8 mouse cellular contexts compared by ENCODE assay signal in genomic region chr3:96197129-96197749, GRCm38 (mm10). TPM values are rescaled to one million over a fixed set of nuclear protein-coding genes. Genes with fewer than 3 reads are reported as not detected.
DNase-seq lines count a peak whose midpoint lies in the region; ATAC-seq and TF ChIP-seq lines count a peak whose summit lies in the region.

No protein-coding gene starts in this region.

- H3K27me3 ChIP-seq in forebrain, embryonic 14.5 days (replicated peaks; ENCODE audit: control insufficient read depth, insufficient read depth, low read length) = no peaks in the 10 kb centered on the region
- H3K27me3 ChIP-seq in liver, postnatal 0 days (ENCODE audit: insufficient read depth, low read length) = no peaks in the 10 kb centered on the region
- H3K27me3 ChIP-seq in neural tube, embryonic 13.5 days = no peaks in the 10 kb centered on the region

- H3K36me3 ChIP-seq in ES-E14 (ENCODE audit: control insufficient read depth, insufficient read depth, low read length, poor library complexity, severe bottlenecking) = no peaks in the 10 kb centered on the region
- peaks cover 14% of the 10 kb centered on the region for H3K36me3 ChIP-seq in forebrain, embryonic 14.5 days (ENCODE audit: control insufficient read depth, insufficient read depth, low read length)
- H3K36me3 ChIP-seq in liver, postnatal 0 days (replicated peaks; ENCODE audit: insufficient read depth, low read length) = no peaks in the 10 kb centered on the region
- H3K36me3 ChIP-seq in neural tube, embryonic 13.5 days = peaks cover 31% of the 10 kb centered on the region

- WGBS in forebrain, embryonic 14.5 days = under 1% methylated on average over 50 of the region's 50 CpGs
- WGBS in liver, postnatal 0 days (ENCODE audit: insufficient replicate concordance) = under 1% methylated on average over 50 of the region's 50 CpGs
- WGBS in neural tube, embryonic 13.5 days = under 1% methylated on average over 50 of the region's 50 CpGs

- in situ Hi-C loops in ES-E14 (cut with MboI; ENCODE audit: low sequenced_read_pairs in 2 of 2, unreplicated experiment in 2 of 2) = no loop called here

- H3K9ac ChIP-seq in ES-E14 (ENCODE audit: insufficient read depth, low read depth, low read length, poor library complexity, severe bottlenecking) = peak overlapping the region; percentile 93
- H3K9ac ChIP-seq in forebrain, embryonic 14.5 days (ENCODE audit: low read length) = peak overlapping the region; percentile 91
- H3K9ac ChIP-seq in liver, postnatal 0 days (replicated peaks) = peak overlapping the region; percentile 61
- peak overlapping the region; percentile 87 for H3K9ac ChIP-seq in neural tube, embryonic 13.5 days

- peak overlapping the region; percentile 75 to 85 for H3K4me3 ChIP-seq in ES-E14 (ENCODE audit: insufficient read depth in 1 of 2, low read depth in 1 of 2, low read length in 2 of 2, poor library complexity in 1 of 2, severe bottlenecking in 1 of 2)
- H3K4me3 ChIP-seq in forebrain, embryonic 14.5 days (ENCODE audit: low read depth, low read length) = peak overlapping the region; percentile 71
- H3K4me3 ChIP-seq in liver, postnatal 0 days (ENCODE audit: low read depth, low read length) = peak overlapping the region; percentile 55
- peak overlapping the region; percentile 72 for H3K4me3 ChIP-seq in neural tube, embryonic 13.5 days

- H3K9me3 ChIP-seq in ES-E14 (ENCODE audit: control insufficient read depth, insufficient read depth, low read depth, low read length) = no peaks in the 10 kb centered on the region
- H3K9me3 ChIP-seq in forebrain, embryonic 14.5 days (replicated peaks; ENCODE audit: control insufficient read depth, low read length) = no peaks in the 10 kb centered on the region
- no peaks in the 10 kb centered on the region; the same call in 1 of the 2 replicates for H3K9me3 ChIP-seq in liver, postnatal 0 days (ENCODE audit: low read length)
- H3K9me3 ChIP-seq in neural tube, embryonic 13.5 days = no peaks in the 10 kb centered on the region

- peaks cover 0 to 4% of the 10 kb centered on the region in 2 experiments; a peak in 1 of 4 replicates for H3K4me1 ChIP-seq in ES-E14 (ENCODE audit: control insufficient read depth in 2 of 2, insufficient read depth in 2 of 2, low read length in 2 of 2, poor library complexity in 1 of 2)
- peaks cover 7% of the 10 kb centered on the region; the same call in 1 of the 2 replicates for H3K4me1 ChIP-seq in forebrain, embryonic 14.5 days (ENCODE audit: control insufficient read depth, insufficient read depth, low read length)
- H3K4me1 ChIP-seq in liver, postnatal 0 days (ENCODE audit: insufficient read depth) = peaks cover 15% of the 10 kb centered on the region
- H3K4me1 ChIP-seq in neural tube, embryonic 13.5 days (replicated peaks) = peaks cover 18% of the 10 kb centered on the region

- peak overlapping the region; percentile 70 for H3K27ac ChIP-seq in ES-E14 (ENCODE audit: insufficient read depth, low read depth, low read length, poor library complexity, severe bottlenecking)
- H3K27ac ChIP-seq in forebrain, embryonic 14.5 days (ENCODE audit: low read depth, low read length) = peak overlapping the region; percentile 97
- peak overlapping the region; percentile 88 for H3K27ac ChIP-seq in liver, postnatal 0 days (ENCODE audit: low read depth)
- peak overlapping the region; percentile 98 for H3K27ac ChIP-seq in neural tube, embryonic 13.5 days (replicated peaks)

- TF ChIP-seq CTCF in liver, postnatal 0 days (IDR thresholded peaks at IDR 0.05; ENCODE audit: low read depth) = peak; percentile 22; the same call in 1 of the 2 replicates

- H3K4me2 ChIP-seq in forebrain, embryonic 14.5 days (ENCODE audit: low read length) = peak overlapping the region; percentile 98
- peak overlapping the region; percentile 85 for H3K4me2 ChIP-seq in liver, postnatal 0 days (ENCODE audit: low read depth, low read length)
- H3K4me2 ChIP-seq in neural tube, embryonic 13.5 days = peak overlapping the region; percentile 82

- TF ChIP-seq EP300 in liver, postnatal 0 days (IDR thresholded peaks at IDR 0.05; ENCODE audit: low read depth) = peak; percentile 49; the same call in 1 of the 2 replicates

- ATAC-seq in forebrain, embryonic 14.5 days = peak; percentile 97
- peak; percentile 89 for ATAC-seq in liver, postnatal 0 days
- peak; percentile 96 for ATAC-seq in neural tube, embryonic 13.5 days (ENCODE audit: low read depth)

- intact Hi-C loops in heart, postnatal 25 days (cut with DNase I) = no loop called here

- DNase-seq in ES-E14 (ENCODE audit: low read depth, low spot score) = peak; percentile 72
- peak; percentile 91 for DNase-seq in cerebellum, adult 11-12 months
- DNase-seq in forebrain, embryonic 14.5 days (ENCODE audit: low spot score) = peak; percentile 97
- DNase-seq in heart, postnatal 25 days (ENCODE audit: low spot score) = peak; percentile 81
- DNase-seq in layer of hippocampus, adult 11-12 months (ENCODE audit: low spot score) = peak; percentile 92
- DNase-seq in liver, postnatal 0 days = peak; percentile 87
- peak; percentile 85 for DNase-seq in testis, postnatal 10 days (ENCODE audit: low spot score)

TF ChIP-seq in ES-E14, 5 proteins besides CTCF, POLR2A, EP300 and RAD21:
- TF ChIP-seq MAFK (IDR thresholded peaks at IDR 0.05; ENCODE audit: insufficient read depth, low read depth, low read length) (peak; percentile 62; the same call in 1 of the 2 replicates), ZC3H11A (IDR thresholded peaks at IDR 0.05; ENCODE audit: borderline replicate concordance, low read depth, low read length) (no peak), CHD2 (IDR thresholded peaks at IDR 0.05; ENCODE audit: low read depth, low read length) (peak; percentile 92), HCFC1 (IDR thresholded peaks at IDR 0.05; ENCODE audit: borderline replicate concordance, insufficient read depth, low read length) (peak; percentile 91), ZNF384 (IDR thresholded peaks at IDR 0.05; ENCODE audit: low read depth, low read length) (no peak)
TF ChIP-seq in ES-E14: peak in this region for 3.

RNA-seq across cellular contexts. Expression of gene Sv2a, which starts 16.3 kb away (rescaled TPM):
- total RNA-seq in ES-E14 (2012; rRNA removed) = 7.2 and 8.2 TPM in 2 replicates
- 44.4 and 56.2 TPM in 2 replicates for polyA plus RNA-seq in forebrain, embryonic 14.5 days (2014; fragmentation: Nextera tagmentation; extraction: Ambion mirVana)
- total RNA-seq in heart, postnatal 25 days (2021) = 1 to 10 TPM; 5.0 to 6.5 TPM
- 0.08 and 0.09 TPM in 2 replicates for polyA plus RNA-seq in liver, postnatal 0 days (2015; fragmentation: Nextera tagmentation; extraction: Ambion mirVana)
- polyA plus RNA-seq in neural tube, embryonic 13.5 days (2015; fragmentation: Nextera tagmentation; extraction: Ambion mirVana) = 72.2 and 78.5 TPM in 2 replicates

RNA-seq across cellular contexts. Expression of gene Bola1, which starts 22.3 kb away (rescaled TPM):
- total RNA-seq in ES-E14 (2012; rRNA removed) = 70.8 and 76.4 TPM in 2 replicates
- 80.7 and 96.3 TPM in 2 replicates for polyA plus RNA-seq in forebrain, embryonic 14.5 days (2014; fragmentation: Nextera tagmentation; extraction: Ambion mirVana)
- 10 to 100 TPM; 19.3 to 22.2 TPM for total RNA-seq in heart, postnatal 25 days (2021)
- 49.2 and 49.3 TPM in 2 replicates for polyA plus RNA-seq in liver, postnatal 0 days (2015; fragmentation: Nextera tagmentation; extraction: Ambion mirVana)
- polyA plus RNA-seq in neural tube, embryonic 13.5 days (2015; fragmentation: Nextera tagmentation; extraction: Ambion mirVana) = 54.1 and 63.0 TPM in 2 replicates

RNA-seq across cellular contexts. Expression of gene Hist2h2ab, which starts 22.4 kb away (rescaled TPM):
- total RNA-seq in ES-E14 (2012; rRNA removed) = 54.2 and 70.0 TPM in 2 replicates
- 1.7 TPM in 1 of 2 replicates, not detected in the other for polyA plus RNA-seq in forebrain, embryonic 14.5 days (2014; fragmentation: Nextera tagmentation; extraction: Ambion mirVana)
- 1 to 10 TPM; 3.0 to 3.4 TPM for total RNA-seq in heart, postnatal 25 days (2021)
- polyA plus RNA-seq in liver, postnatal 0 days (2015; fragmentation: Nextera tagmentation; extraction: Ambion mirVana) = 0.46 TPM in 1 of 2 replicates, not detected in the other
- 0.52 TPM in 1 of 2 replicates, not detected in the other for polyA plus RNA-seq in neural tube, embryonic 13.5 days (2015; fragmentation: Nextera tagmentation; extraction: Ambion mirVana)

RNA-seq across cellular contexts. Expression of gene Hist2h2ac, which starts 23.4 kb away (rescaled TPM):
- 684 and 687 TPM in 2 replicates for total RNA-seq in ES-E14 (2012; rRNA removed)
- polyA plus RNA-seq in forebrain, embryonic 14.5 days (2014; fragmentation: Nextera tagmentation; extraction: Ambion mirVana) = 3.4 and 7.5 TPM in 2 replicates
- 10 to 100 TPM; 30.5 to 34.4 TPM for total RNA-seq in heart, postnatal 25 days (2021)
- polyA plus RNA-seq in liver, postnatal 0 days (2015; fragmentation: Nextera tagmentation; extraction: Ambion mirVana) = 9.4 and 13.8 TPM in 2 replicates
- polyA plus RNA-seq in neural tube, embryonic 13.5 days (2015; fragmentation: Nextera tagmentation; extraction: Ambion mirVana) = 1.1 and 2.1 TPM in 2 replicates

RNA-seq across cellular contexts. Expression of gene Hist2h2be, which starts 23.7 kb away (rescaled TPM):
- total RNA-seq in ES-E14 (2012; rRNA removed) = 0.80 and 1.0 TPM in 2 replicates
- 11.8 and 12.5 TPM in 2 replicates for polyA plus RNA-seq in forebrain, embryonic 14.5 days (2014; fragmentation: Nextera tagmentation; extraction: Ambion mirVana)
- total RNA-seq in heart, postnatal 25 days (2021) = 10 to 100 TPM; 10.1 to 11.6 TPM
- 4.1 and 4.9 TPM in 2 replicates for polyA plus RNA-seq in liver, postnatal 0 days (2015; fragmentation: Nextera tagmentation; extraction: Ambion mirVana)
- 4.0 and 4.3 TPM in 2 replicates for polyA plus RNA-seq in neural tube, embryonic 13.5 days (2015; fragmentation: Nextera tagmentation; extraction: Ambion mirVana)

Comparison
In these comparisons a context has a peak if more than half of its experiments do, and no peak if none do; other contexts are left out.
1. Peak in every context shown above with its lines: DNase-seq, ATAC-seq, H3K4me3 ChIP-seq and H3K27ac ChIP-seq.
2. RNA of gene Sv2a, which starts 16.3 kb away (polyA plus RNA-seq): 72.2 to 78.5 TPM in neural tube, embryonic 13.5 days and 44.4 to 56.2 TPM in forebrain, embryonic 14.5 days; 0.08 to 0.09 TPM in liver, postnatal 0 days; every median in the first group is over 10 times any median in the second.